Mouse (Mus musculus): Measurements from ENCODE around the gene Pate2. TPM values are rescaled to one million over a fixed set of nuclear protein-coding genes. Genes with fewer than 3 reads are reported as not detected.

Pate2 gene
- total RNA-seq (2021): under 1 TPM; 0.31 to 0.39 TPM
- long read RNA-seq, experiment 1: 0 reads
- long read RNA-seq, experiment 2, partial matches to known transcripts: 0 of 1 reads
- long read RNA-seq, experiment 2, other reads (novel, unspliced or antisense): 1 of 1 reads

DNA sequence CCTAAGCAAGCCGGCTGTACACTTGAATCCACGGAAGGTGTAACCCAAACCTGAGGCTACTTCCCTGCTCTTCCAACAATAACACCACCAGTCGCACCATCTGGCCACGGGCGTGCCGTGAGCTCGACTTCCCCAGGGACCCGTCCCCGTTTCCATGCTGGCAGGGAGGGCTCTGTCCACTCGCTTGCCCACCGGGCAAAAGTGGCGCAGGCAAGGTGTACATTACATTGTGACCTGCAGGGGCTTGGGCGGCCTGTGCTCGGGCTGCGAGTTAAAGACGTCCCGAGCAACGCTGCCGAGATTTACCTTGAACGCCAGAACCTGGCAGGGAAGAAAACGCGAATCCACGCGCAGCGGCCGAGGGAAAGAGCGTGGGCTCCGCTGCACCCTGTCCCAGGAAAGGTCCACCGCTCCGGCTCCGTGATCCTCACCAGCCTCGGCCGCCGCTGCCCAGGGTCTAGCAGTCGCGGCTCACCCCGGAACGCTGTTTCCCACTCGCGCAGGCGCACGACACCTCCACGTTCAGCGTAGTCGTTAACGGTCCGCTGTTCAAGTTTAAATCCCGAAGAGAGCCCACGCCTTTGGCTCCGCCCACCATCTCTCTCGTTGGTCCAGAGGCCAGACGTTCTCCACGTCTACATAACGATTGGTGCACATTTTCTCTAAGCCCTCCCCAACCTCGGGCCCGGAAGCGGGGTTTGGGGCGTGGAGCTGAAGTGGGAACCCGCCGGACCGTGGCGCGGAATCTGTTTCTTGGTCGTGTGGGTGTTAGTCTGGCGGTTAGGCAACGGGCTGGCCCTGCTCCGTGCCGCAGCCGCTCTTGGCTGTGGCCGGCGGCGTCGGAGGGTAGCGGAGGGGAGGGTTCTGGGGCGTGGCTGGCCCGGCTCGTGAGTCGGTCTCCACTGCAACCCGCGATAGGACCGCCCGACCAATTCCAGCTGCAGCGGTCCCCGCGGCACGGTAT, at the start of gene Pate2, which contains the start of gene Hyls1:
Gene Pate2 (plus strand): TSS at position 714 of the 964 bp plus-strand sequence.
Gene Hyls1 (minus strand): TSS at position 828 of the 964 bp plus-strand sequence.
- DNase-seq (ENCODE audit: low spot score in 2 of 2): peak; percentile 68 to 85

DNA sequence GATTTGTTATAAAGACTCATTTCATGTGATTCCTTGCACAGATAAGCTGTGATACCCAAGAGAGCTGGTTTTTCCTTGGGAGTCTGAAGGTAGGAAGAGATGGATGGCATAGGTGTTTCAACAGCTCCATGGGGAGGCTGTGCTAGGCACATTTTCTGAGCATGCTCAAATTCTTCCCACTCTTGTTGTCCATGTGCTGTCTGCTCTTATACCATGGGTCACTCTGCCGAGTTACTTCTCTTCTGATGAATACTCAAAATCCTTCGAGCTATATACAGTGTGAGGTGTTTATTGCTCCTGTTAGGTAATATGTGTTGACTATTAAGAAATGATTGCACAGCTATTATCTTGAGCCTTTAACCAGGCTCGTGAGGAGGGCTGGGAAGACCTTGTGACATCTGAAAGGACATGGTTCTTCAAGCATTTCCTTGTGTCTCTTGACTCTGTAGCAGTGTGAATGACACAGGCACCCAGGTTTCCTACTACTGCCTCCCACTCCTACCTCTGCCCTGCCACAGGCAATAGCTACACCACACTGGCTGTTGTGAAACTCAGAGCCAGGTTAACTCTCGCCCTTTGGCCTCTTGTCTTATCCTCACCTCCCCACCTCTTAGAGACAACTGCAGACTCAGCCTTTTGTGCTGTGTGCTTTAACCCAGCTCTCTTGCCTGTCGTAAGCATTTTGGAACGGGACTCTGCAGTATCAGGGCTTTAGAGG, 49.3 kb upstream of the Pate2 start:
- DNase-seq (ENCODE audit: low spot score in 2 of 2): no peak

DNA sequence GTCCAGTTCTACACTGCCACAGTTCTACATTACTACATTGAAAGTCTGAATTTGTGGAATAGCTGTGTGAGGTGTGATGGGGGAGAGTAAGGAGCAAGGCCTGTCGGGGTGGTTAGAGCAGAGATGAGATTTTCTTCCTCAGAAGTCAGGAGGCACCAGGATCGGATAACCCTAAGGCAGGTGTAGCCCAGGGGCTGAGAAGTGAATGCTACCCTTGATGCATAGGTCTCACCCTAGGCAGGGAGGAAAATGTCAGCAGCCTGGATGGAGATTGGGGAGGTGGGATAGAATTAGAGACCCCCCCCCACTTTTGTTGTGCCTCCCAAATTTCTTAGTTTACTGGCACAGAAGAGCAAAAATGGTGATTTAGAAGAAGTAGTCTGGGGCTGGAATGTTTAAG, 47.8 kb upstream of the Pate2 start:
- no peak for DNase-seq (ENCODE audit: low spot score in 2 of 2)

DNA sequence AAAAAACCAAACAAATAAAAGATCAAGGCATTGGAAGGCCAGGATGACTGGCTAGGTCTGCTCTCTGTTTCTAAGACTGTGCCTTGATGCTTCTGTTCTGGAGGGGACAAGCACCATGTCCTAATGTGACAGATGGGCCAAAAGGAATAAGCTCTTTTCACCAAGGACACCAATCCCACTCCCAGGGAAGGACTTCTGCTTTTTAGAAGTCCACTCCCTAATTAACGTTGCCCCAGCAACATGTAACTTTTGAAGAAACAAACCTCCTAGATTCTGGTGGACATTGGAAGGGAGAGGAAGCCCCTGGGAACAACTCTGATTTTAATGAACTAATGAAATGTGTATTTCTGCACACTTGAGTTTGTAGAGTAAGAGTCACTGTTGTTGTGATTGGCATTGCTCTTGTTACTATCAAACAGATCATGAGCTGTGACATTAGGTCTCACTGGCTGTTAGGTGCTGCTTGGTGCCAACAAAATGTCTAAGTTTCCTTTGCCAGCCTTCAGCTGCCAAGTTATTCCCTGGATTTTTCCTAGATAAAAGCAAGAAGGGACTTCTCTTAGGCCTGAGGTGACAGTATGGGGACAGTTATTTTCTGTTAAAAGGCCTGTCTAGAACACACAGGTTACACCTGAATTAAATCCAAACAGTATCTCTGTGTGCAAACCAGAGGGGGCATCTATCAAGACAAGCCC, 47.1 kb upstream of the Pate2 start:
- DNase-seq (ENCODE audit: low spot score in 2 of 2): no peak

DNA sequence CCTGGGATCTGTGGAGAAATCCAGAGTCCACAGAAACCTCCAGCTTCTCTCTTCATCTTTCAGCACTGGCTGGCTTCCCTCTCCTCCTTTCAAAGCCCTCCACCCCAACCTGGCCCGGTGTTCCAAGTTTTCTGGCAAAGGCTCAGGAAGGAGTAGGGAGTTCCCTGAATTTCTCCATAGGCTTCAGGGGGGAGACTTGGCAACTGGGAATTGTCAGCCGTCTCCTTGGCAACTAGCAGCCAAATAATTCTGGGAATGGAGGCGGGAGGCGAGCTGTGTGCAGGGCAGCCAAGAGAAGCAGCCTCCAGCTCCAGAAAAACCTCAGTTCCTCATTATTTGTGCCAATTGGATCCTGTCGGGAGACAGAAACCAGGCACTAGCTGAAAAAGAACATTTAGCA, 46.5 kb upstream of the Pate2 start:
- no peak for DNase-seq (ENCODE audit: low spot score in 2 of 2)

DNA sequence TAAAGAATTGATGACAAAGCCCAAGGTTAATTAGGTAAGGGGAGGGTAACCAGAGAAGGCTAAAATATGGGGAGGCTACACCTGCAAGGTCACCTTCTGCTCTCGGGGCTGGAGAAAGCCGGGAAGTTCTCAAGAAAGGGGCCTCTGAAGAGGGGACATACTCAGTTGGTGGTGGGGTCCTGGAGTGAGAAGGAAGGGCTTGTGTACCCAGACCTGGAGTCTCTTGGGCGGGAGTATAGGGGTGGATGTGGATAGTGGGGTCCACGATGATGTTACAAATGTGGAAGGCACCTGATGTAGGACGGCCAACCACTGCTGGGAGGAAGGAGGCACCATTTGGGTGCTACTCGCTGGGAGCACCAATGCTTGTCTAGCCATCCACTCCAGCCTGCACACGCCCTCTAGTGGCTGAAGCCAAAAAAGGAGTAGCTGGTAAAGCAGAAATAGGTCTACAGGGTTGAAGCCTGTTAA, 46.1 kb upstream of the Pate2 start:
- DNase-seq (ENCODE audit: low spot score in 2 of 2): peak in 1 of 2 experiments; percentile 36

DNA sequence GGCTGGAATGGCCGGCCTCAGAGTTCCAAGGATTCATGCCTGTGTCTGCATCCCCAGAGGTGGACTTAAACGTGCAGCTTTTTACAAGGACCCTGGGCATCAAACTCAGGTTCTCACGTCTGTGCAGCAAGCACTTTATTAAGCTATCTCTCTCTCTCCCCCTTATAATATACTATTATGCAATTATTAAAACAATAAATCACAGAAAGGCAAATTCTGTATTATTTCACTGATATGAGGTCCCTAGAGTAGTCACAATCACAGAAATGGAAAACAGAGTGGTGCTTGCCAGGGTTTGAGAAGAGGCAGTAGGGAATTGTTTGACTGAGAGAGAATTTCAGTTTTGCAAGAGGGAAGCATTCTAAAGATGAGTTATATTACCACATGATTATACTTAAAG, 40.9 kb upstream of the Pate2 start:
- DNase-seq (ENCODE audit: low spot score in 2 of 2): no peak

DNA sequence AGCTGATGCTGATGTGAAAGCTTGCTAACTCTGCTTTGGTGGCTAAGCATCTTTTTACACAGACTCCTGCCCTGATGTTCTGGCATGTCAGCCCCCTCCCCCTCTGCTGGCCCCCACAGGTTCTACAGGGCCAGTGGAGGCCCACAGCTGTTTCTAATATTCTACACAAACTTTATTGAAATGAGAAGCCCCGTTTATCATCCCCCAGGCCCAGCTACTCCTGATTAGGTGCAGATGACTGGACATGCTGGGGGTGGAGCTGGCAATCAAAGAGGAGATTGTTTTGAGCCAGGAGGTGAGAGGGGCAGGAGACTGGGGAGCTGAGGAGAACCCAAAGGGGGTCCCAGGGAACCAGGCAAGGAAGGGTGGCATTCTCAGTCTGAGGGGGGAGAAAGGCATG, 40.3 kb upstream of the Pate2 start:
- no peak for DNase-seq (ENCODE audit: low spot score in 2 of 2)

DNA sequence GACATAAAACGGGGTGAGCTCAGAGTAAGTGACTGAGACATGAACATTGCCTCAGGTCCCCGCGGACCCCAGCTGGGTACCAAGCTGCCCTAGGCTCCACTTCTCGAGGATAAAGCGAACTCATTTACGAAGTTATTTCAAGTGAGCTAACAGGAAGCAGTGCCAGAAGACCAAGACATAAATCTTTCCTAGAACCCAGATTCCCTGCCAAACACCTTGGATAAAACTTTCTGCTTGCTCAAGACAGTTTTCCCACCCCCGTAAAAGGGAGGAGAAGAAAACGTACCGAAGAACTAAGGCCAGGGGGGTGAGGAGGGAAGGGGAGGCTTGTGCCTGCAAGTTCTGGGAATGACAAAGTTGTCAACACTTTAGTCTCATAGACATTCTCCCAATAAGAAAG, 36.8 kb upstream of the Pate2 start:
- DNase-seq (ENCODE audit: low spot score in 2 of 2): no peak

DNA sequence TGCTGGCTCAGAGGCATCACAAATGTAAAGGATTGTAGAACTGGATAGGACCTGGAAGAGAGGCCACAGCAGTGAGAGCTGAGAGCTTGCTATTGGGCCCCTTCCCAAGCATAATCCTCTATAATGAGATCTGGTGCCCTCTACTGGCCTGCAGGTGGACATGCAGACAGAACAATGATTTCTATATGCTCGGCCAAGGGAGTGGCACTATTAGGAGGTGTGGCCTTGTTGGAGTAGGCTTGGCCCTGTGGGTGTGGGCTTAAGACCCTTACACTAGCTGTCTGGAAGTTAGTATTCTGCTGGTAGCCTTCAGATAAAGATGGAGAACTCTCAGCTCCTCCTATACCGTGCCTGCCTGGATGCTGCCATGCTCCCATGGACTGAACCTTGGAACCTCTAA, 35.0 kb upstream of the Pate2 start:
- no peak for DNase-seq (ENCODE audit: low spot score in 2 of 2)

DNA sequence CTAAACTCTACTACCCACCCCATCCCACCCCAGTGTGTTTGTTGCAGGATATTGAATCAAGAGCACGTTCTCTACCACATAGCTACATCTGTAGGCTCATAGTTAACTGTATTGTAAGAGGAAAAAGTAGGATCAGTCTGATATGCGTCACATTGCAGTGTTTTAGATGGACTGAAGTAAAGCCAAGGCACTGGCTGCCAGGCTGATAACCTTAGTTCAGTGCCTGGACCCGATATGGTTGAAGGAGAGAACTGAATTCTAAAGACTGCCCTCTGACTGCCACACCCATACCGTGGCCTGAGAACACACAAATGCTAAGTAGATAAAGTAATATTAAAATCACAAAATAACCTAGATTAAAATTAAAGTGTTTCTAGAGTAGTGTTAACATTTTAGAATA, 34.2 kb upstream of the Pate2 start:
- no peak for DNase-seq (ENCODE audit: low spot score in 2 of 2)

DNA sequence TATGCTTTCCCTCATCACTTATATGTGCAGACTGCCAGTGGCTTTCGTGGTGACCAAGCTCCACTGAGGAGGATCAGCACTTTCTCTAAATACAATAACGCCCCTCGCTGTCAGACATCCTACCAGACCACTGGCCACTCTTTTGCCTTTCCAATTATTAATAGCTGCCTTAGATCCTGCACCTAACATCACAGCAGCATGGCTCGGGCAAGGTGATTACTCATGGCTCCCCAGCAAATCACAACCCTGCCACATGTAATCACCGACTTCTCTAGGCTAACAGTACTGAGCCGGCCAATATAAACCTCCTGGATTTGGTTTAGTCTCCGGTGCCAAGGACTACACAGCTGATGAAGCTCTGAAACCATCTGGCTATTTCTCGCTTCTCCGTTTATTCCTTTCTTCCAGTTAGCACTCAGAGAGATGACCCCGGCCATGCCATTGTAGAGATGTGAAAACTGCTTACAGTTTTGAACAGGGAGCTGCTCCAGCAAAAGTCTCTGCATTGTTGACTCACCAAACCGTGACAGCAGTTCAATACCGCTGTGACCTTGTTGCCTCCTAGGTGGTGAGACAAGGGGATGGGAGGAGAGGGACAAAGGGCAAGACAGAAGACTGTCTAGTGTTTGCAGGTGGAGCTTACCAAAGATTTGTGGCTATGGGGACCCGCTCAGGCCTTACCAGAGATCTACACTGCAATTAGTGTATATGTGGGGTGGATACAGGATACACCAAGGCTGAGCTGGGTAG, 30.9 kb upstream of the Pate2 start:
- no peak for DNase-seq (ENCODE audit: low spot score in 2 of 2)

DNA sequence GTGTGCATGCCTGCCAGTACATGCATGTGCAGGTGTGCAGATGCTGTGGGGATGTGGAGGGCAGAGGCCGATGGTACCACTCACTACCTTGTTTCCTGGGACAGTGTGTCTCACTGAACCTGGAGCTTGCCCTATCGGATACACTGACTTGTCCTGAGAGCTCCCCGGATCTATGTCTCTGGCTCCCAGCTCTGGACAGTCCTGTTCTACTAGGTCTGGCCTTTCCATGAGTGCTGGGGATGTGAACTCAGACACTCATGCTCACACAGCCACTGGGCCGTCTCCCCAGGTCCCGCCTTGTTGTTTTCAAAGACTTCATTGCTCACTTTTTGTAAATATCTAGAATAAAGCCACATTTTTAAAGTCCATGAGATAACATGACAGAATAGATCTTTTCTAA, 29.1 kb upstream of the Pate2 start:
- no peak for DNase-seq (ENCODE audit: low spot score in 2 of 2)

DNA sequence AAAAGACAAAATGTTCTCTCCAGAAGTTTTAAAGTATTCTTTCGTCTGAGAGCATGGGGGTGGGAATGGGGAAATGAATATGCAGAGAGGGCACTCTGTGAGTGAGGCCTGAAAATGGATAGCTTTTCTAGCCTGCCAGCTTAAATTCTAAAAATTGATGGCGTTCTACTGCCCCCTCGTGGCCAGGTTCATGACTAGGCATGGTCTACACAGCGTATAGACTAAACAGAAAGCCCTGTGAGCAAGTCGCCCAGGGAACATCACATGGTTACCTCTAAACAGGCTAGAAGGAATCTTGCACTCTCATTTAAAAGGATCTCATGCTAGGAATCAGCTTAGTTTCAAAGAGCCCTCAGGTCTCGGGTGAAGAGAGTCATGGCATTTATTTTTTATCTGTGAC, 28.6 kb upstream of the Pate2 start:
- DNase-seq (ENCODE audit: low spot score in 2 of 2): peak; percentile 60 to 61

DNA sequence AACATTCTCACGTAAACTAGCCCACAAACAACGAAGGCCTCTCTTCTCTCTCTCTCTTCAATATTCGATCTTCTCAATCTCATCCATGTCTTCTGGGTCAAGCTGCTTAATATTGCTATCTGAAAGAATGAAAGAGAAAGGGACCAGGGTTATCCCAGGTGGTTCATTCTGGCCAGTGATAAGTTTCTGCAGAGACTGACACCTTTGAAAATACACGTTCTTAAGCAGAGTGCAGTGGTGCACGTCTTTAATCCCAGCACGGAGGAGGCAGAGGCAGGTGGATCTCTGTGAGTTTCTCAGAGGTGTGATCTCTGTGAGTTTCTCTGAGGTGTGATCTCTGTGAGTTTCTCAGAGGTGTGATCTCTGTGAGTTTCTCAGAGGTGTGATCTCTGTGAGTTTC, 28.1 kb upstream of the Pate2 start:
- DNase-seq (ENCODE audit: low spot score in 2 of 2): no peak

DNA sequence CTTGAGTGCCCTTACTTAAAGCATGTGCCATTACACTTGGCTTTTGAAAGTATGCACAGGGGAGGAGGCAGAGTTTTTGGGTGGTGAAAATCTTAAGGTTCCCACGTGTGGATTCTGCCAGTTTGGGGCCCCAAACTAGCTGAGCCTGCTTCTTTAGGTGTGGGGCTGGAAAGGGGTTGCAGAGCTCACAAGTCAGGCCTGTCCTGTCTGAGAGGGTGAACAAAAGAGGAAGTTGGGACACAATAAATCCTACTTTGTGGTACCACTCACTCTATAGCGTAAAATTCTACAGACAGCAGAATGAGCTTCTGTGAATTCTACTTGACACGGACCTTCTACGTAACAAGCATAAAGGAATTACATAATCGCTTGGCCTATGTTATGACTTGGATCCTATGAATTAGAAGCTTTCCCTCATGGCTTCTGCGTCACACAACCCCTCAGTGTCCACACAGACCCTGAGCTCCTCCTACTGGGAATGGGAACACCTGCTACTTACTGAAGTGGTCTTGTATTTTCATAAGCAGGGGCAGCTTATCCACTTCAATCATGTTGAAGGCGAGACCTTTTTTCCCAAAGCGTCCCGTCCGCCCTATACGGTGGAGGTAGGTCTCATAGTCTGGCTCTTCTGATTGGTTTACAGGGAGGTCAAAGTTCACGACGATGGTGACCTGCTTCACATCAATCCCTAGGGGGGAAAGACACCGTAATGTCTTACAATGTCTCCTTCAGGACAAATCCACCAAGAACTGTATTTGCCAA, 26.8 kb upstream of the Pate2 start:
- no peak for DNase-seq (ENCODE audit: low spot score in 2 of 2)

DNA sequence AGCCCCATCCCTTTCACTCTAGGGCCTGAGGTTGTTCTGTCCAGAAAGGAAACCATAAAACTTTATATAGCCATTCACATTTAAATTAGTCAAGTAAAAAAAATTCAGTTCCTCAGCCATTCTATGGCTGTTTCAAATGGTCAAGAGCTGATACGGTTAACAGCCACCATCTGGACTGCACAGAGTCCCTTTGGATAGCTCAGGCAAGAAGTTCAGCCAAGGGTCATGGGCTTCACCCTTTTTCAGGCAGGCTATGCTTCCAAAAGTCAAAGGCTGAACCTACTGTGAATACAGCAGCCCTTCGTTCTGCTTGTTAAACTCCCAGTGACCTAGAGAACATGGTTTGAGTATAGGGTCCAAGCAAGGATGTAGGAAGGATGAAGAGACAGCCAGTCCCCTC, 25.4 kb upstream of the Pate2 start:
- no peak for DNase-seq (ENCODE audit: low spot score in 2 of 2)

DNA sequence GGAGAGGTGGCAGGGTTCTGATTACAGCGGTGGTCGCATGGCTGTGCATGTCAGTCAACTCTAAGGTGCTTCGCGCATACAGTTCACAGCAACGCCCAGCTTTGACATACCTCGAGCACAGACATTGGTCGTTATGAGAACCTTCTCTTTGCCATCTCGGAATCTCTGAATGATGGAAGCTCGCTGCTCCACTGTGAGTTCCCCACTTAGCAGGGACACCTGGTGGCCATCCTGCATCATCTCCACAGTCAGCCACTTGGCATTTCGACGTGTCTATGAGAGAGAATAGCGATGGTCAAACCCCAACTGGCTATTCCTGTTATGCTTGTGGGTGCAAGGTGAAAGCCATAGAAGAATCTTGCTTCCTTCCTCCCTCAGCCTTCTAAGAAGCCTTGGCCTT, 24.4 kb upstream of the Pate2 start:
- DNase-seq (ENCODE audit: low spot score in 2 of 2): no peak

DNA sequence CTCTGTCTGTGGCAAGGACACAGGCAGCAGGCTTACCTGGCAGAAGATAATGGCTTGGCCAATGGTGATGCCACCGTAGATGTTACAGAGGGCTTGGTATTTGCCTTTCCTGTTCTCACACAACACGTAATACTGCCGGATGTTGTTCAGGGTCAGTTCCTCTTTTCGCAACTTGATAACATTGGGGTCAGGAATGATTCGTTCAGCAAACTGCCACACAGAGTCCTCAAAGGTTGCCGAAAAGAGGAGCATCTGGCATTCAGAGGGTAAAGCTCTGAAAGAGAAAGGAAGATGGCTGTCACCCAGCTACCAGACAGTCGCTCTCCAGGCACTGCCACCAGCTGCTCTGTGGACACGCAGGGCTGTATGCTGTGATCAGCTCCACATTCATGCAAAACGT, 23.3 kb upstream of the Pate2 start:
- DNase-seq (ENCODE audit: low spot score in 2 of 2): no peak

DNA sequence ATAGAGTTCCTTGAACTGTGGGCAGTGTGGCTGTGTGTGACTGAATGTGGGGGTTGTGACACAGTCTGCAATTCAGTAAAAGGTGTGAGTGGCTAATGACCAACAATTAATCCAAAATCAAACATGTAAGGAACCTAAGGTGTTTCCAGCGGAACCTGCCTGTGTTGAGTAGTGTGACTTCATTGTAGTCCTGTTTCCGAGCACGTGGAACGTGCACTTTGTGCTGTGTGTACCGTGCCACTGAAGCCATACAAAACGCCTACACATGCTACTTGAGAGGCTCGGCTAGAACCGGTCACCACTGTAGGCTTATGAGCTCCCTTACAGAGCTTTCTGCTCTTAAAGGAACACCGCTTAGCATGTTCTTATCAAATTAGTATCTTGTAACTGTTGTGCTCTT, 21.6 kb upstream of the Pate2 start:
- no peak for DNase-seq (ENCODE audit: low spot score in 2 of 2)
